Mouse (Mus musculus): Measurements from ENCODE around the gene Spef1. TPM values are rescaled to one million over a fixed set of nuclear protein-coding genes. Genes with fewer than 3 reads are reported as not detected.

The Spef1 gene
- total RNA-seq, 2 experiments from 2014 or later: 16.2 to 18.0 TPM

GRCm38 (mm10) chr2:131145121-131145520 is 42.0 kb downstream of the Spef1 start:
- no peak for DNase-seq (ENCODE audit: low spot score in 2 of 2)

GRCm38 (mm10) chr2:131143007-131143780 is 43.9 kb downstream of the Spef1 start:
- DNase-seq (ENCODE audit: low spot score in 2 of 2): no peak

- peak; percentile 22 to 48 for DNase-seq (ENCODE audit: low spot score in 2 of 2)
Measured at GRCm38 (mm10) chr2:131142592-131142991, 44.5 kb downstream of the Spef1 start.

GRCm38 (mm10) chr2:131141336-131141986 is 45.6 kb downstream of the Spef1 start:
- no peak for DNase-seq (ENCODE audit: low spot score in 2 of 2)

- DNase-seq (ENCODE audit: low spot score in 2 of 2): no peak
Measured at GRCm38 (mm10) chr2:131140533-131140905, 46.6 kb downstream of the Spef1 start.

- no peak for DNase-seq (ENCODE audit: low spot score in 2 of 2)
Measured at GRCm38 (mm10) chr2:131139886-131140532, 47.1 kb downstream of the Spef1 start.

GRCm38 (mm10) chr2:131139287-131139686 is 47.8 kb downstream of the Spef1 start:
- no peak for DNase-seq (ENCODE audit: low spot score in 2 of 2)

GRCm38 (mm10) chr2:131138760-131139159 is 48.3 kb downstream of the Spef1 start:
- DNase-seq (ENCODE audit: low spot score in 2 of 2): no peak

- DNase-seq (ENCODE audit: low spot score in 2 of 2): no peak
Measured at GRCm38 (mm10) chr2:131138296-131138695, 48.8 kb downstream of the Spef1 start.

- DNase-seq (ENCODE audit: low spot score in 2 of 2): no peak
Measured at GRCm38 (mm10) chr2:131135521-131136139, 51.5 kb downstream of the Spef1 start.

GRCm38 (mm10) chr2:131134826-131135400 is 52.2 kb downstream of the Spef1 start:
- no peak for DNase-seq (ENCODE audit: low spot score in 2 of 2)

GRCm38 (mm10) chr2:131134381-131134780 is 52.7 kb downstream of the Spef1 start:
- no peak for DNase-seq (ENCODE audit: low spot score in 2 of 2)

- no peak for DNase-seq (ENCODE audit: low spot score in 2 of 2)
Measured at GRCm38 (mm10) chr2:131132930-131133547, 54.0 kb downstream of the Spef1 start, which contains the start of gene Gm11037. Gene Gm11037 (plus strand): TSS chr2:131133497.

- DNase-seq (ENCODE audit: low spot score in 2 of 2): no peak
Measured at GRCm38 (mm10) chr2:131132111-131132888, 54.8 kb downstream of the Spef1 start.

- DNase-seq (ENCODE audit: low spot score in 2 of 2): no peak
Measured at GRCm38 (mm10) chr2:131130849-131131248, 56.2 kb downstream of the Spef1 start.

- DNase-seq (ENCODE audit: low spot score in 2 of 2): no peak
Measured at GRCm38 (mm10) chr2:131129836-131130235, 57.2 kb downstream of the Spef1 start.

GRCm38 (mm10) chr2:131128636-131129157 is 58.4 kb downstream of the Spef1 start:
- DNase-seq (ENCODE audit: low spot score in 2 of 2): no peak

GRCm38 (mm10) chr2:131128211-131128610 is 58.9 kb downstream of the Spef1 start:
- no peak for DNase-seq (ENCODE audit: low spot score in 2 of 2)

- no peak for DNase-seq (ENCODE audit: low spot score in 2 of 2)
Measured at GRCm38 (mm10) chr2:131127161-131127730, 59.8 kb downstream of the Spef1 start, which contains the start of gene Hspa12b. Gene Hspa12b (plus strand): TSS chr2:131127280.

Data from layer of hippocampus, postnatal 14 days (tissue).